Mouse (Mus musculus): ENCODE results near the gene Ptpn6. TPM values are rescaled to one million over a fixed set of nuclear protein-coding genes. Genes with fewer than 3 reads are reported as not detected.
"Not testable (repeated sequence)": the region's sequence is repeated elsewhere in the genome, so short reads cannot be mapped to it uniquely, and the experiment has no call there.

Ptpn6 gene
- polyA plus RNA-seq, 1 experiment from 2014 or later: 12.9 TPM

GRCm38 (mm10) chr6:124688151-124688758 lies 50.3 kb downstream of the Ptpn6 start:
- Histone ChIP-seq H3K9me3 (ENCODE audit: control insufficient read depth, low read length) (no peaks in the 10 kb centered on the region), H3K27ac (ENCODE audit: low read depth, low read length) (no peak overlapping the region), H3K36me3 (ENCODE audit: control insufficient read depth, insufficient read depth, low read length) (no peaks in the 10 kb centered on the region), H3K4me1 (ENCODE audit: control insufficient read depth, insufficient read depth, low read length) (peaks cover 6% of the 10 kb centered on the region; the same call in 1 of the 2 replicates), H3K9ac (ENCODE audit: low read depth, low read length) (no peak overlapping the region), H3K4me3 (ENCODE audit: low read length) (no peak overlapping the region), H3K27me3 (ENCODE audit: control insufficient read depth, insufficient read depth, low read length) (no peaks in the 10 kb centered on the region), H3K4me2 (replicated peaks; ENCODE audit: low read depth, low read length) (no peak overlapping the region)
- no peak for ATAC-seq (ENCODE audit: low FRiP score, low TSS enrichment)
- WGBS: 83% methylated on average over 8 of the region's 8 CpGs

DNA sequence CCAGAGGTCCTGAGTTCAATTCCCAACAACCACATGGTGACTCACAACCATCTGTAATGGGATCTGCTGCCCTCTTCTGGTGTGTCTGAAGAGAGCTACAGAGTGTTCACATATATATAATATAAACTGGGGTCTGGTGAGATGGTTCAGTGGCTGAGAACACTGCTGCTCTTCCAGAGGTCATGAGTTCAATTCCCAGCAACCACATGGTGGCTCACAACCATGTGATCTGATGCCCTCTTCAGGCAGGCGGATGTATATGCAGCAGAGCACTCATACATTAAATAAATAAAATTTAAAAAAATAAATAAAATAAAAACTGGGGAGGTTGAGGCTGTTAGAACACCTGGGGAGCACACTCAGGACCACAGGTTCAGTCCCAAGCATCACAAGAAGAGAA lies 51.9 kb downstream of the Ptpn6 start:
- H3K27ac ChIP-seq (ENCODE audit: low read depth, low read length): not testable (repeated sequence)
- 94% methylated on average over 1 of the region's 1 CpGs for WGBS

GRCm38 (mm10) chr6:124685606-124686386 lies 52.7 kb downstream of the Ptpn6 start:
- Histone ChIP-seq H3K27me3 (ENCODE audit: control insufficient read depth, insufficient read depth, low read length) (no peaks in the 10 kb centered on the region), H3K36me3 (ENCODE audit: control insufficient read depth, insufficient read depth, low read length) (no peaks in the 10 kb centered on the region), H3K27ac (ENCODE audit: low read depth, low read length) (no peak overlapping the region), H3K9me3 (ENCODE audit: control insufficient read depth, low read length) (no peaks in the 10 kb centered on the region), H3K4me3 (ENCODE audit: low read length) (no peak overlapping the region), H3K4me2 (replicated peaks; ENCODE audit: low read depth, low read length) (no peak overlapping the region), H3K9ac (ENCODE audit: low read depth, low read length) (no peak overlapping the region), H3K4me1 (ENCODE audit: control insufficient read depth, insufficient read depth, low read length) (no peaks in the 10 kb centered on the region)
- WGBS: 89% methylated on average over 12 of the region's 12 CpGs
- no peak for ATAC-seq (ENCODE audit: low FRiP score, low TSS enrichment)

More for the DNA sequence above, 51.9 kb downstream of the Ptpn6 start:
- not testable (repeated sequence) for H3K27me3 ChIP-seq (ENCODE audit: control insufficient read depth, insufficient read depth, low read length); H3K36me3 ChIP-seq (ENCODE audit: control insufficient read depth, insufficient read depth, low read length); H3K4me2 ChIP-seq (replicated peaks; ENCODE audit: low read depth, low read length); H3K4me3 ChIP-seq (ENCODE audit: low read length); H3K9me3 ChIP-seq (ENCODE audit: control insufficient read depth, low read length); ATAC-seq (ENCODE audit: low FRiP score, low TSS enrichment); H3K4me1 ChIP-seq (ENCODE audit: control insufficient read depth, insufficient read depth, low read length); H3K9ac ChIP-seq (ENCODE audit: low read depth, low read length)

- peak; percentile 25; the same call in 1 of the 2 replicates for ATAC-seq (ENCODE audit: low FRiP score, low TSS enrichment)
- H3K4me2 ChIP-seq (replicated peaks; ENCODE audit: low read depth, low read length): no peak overlapping the region
- H3K4me3 ChIP-seq (ENCODE audit: low read length): no peak overlapping the region
- H3K27me3 ChIP-seq (ENCODE audit: control insufficient read depth, insufficient read depth, low read length): no peaks in the 10 kb centered on the region
- 72% methylated on average over 14 of the region's 14 CpGs for WGBS
- H3K9me3 ChIP-seq (ENCODE audit: control insufficient read depth, low read length): no peaks in the 10 kb centered on the region
- no peaks in the 10 kb centered on the region for H3K4me1 ChIP-seq (ENCODE audit: control insufficient read depth, insufficient read depth, low read length)
- H3K9ac ChIP-seq (ENCODE audit: low read depth, low read length): no peak overlapping the region
- no peaks in the 10 kb centered on the region for H3K36me3 ChIP-seq (ENCODE audit: control insufficient read depth, insufficient read depth, low read length)
- no peak overlapping the region for H3K27ac ChIP-seq (ENCODE audit: low read depth, low read length)
Observed at GRCm38 (mm10) chr6:124683591-124684417, 54.7 kb downstream of the Ptpn6 start.

DNA sequence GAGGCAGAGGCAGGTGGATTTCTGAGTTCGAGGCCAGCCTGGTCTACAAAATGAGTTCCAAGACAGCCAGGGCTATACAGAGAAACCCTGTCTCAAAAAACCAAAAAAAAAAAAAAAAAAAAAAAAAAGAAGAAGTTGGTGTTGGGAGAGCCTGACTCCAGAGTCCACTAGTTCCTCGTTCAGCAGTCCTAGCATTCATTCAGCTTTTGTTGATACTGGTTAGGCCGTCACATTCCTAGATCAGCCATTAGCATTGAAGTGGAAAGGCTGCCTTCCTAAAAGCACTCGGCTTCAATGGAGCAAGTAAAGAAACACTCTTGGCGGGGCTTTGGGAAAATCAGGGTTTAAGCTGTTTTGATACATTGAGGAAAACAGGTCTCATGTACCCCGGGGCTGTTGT lies 56.2 kb downstream of the Ptpn6 start:
- H3K9me3 ChIP-seq (ENCODE audit: control insufficient read depth, low read length); H3K4me1 ChIP-seq (ENCODE audit: control insufficient read depth, insufficient read depth, low read length); H3K9ac ChIP-seq (ENCODE audit: low read depth, low read length); ATAC-seq (ENCODE audit: low FRiP score, low TSS enrichment); H3K27me3 ChIP-seq (ENCODE audit: control insufficient read depth, insufficient read depth, low read length); H3K27ac ChIP-seq (ENCODE audit: low read depth, low read length); H3K36me3 ChIP-seq (ENCODE audit: control insufficient read depth, insufficient read depth, low read length); H3K4me2 ChIP-seq (replicated peaks; ENCODE audit: low read depth, low read length); H3K4me3 ChIP-seq (ENCODE audit: low read length): not testable (repeated sequence)
- 57% methylated on average over 6 of the region's 6 CpGs for WGBS

- WGBS: 93% methylated on average over 3 of the region's 3 CpGs
- Histone ChIP-seq H3K9ac (ENCODE audit: low read depth, low read length) (no peak overlapping the region), H3K36me3 (ENCODE audit: control insufficient read depth, insufficient read depth, low read length) (no peaks in the 10 kb centered on the region), H3K27me3 (ENCODE audit: control insufficient read depth, insufficient read depth, low read length) (no peaks in the 10 kb centered on the region), H3K9me3 (ENCODE audit: control insufficient read depth, low read length) (no peaks in the 10 kb centered on the region), H3K27ac (ENCODE audit: low read depth, low read length) (no peak overlapping the region), H3K4me1 (ENCODE audit: control insufficient read depth, insufficient read depth, low read length) (no peaks in the 10 kb centered on the region), H3K4me2 (replicated peaks; ENCODE audit: low read depth, low read length) (no peak overlapping the region), H3K4me3 (ENCODE audit: low read length) (no peak overlapping the region)
- no peak for ATAC-seq (ENCODE audit: low FRiP score, low TSS enrichment)
Observed at GRCm38 (mm10) chr6:124679486-124679885, 59.0 kb downstream of the Ptpn6 start.

DNA sequence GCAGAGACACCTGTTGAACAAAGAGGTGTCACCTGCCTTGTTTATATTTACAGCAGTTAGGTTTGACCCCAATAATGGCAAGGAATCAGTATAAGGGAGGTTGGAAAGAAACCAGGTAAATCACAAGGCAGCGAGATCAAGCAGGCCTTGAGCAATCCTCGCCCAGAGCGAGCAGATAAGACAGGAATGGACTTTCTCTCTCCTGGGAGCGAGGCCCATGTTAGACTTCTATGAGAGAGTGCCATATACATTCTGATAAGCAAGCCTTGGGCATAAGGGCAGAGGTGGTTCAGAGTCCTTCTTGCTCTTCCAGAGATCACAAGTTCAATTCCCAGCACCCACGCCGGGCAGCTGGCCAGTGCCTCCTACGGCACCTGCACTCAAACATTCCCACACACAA lies 59.7 kb downstream of the Ptpn6 start:
- Histone ChIP-seq H3K27ac (ENCODE audit: low read depth, low read length) (no peak overlapping the region), H3K4me1 (ENCODE audit: control insufficient read depth, insufficient read depth, low read length) (no peaks in the 10 kb centered on the region), H3K4me2 (replicated peaks; ENCODE audit: low read depth, low read length) (no peak overlapping the region), H3K36me3 (ENCODE audit: control insufficient read depth, insufficient read depth, low read length) (no peaks in the 10 kb centered on the region), H3K9ac (ENCODE audit: low read depth, low read length) (no peak overlapping the region), H3K9me3 (ENCODE audit: control insufficient read depth, low read length) (no peaks in the 10 kb centered on the region), H3K27me3 (ENCODE audit: control insufficient read depth, insufficient read depth, low read length) (no peaks in the 10 kb centered on the region), H3K4me3 (ENCODE audit: low read length) (no peak overlapping the region)
- no peak for ATAC-seq (ENCODE audit: low FRiP score, low TSS enrichment)
- 98% methylated on average over 7 of the region's 7 CpGs for whole genome bisulfite sequencing

- Histone ChIP-seq H3K9me3 (ENCODE audit: control insufficient read depth, low read length) (no peaks in the 10 kb centered on the region), H3K36me3 (ENCODE audit: control insufficient read depth, insufficient read depth, low read length) (no peaks in the 10 kb centered on the region), H3K27me3 (ENCODE audit: control insufficient read depth, insufficient read depth, low read length) (no peaks in the 10 kb centered on the region), H3K4me3 (ENCODE audit: low read length) (no peak overlapping the region), H3K4me2 (replicated peaks; ENCODE audit: low read depth, low read length) (no peak overlapping the region), H3K4me1 (ENCODE audit: control insufficient read depth, insufficient read depth, low read length) (peaks cover 5% of the 10 kb centered on the region; the same call in 1 of the 2 replicates), H3K27ac (ENCODE audit: low read depth, low read length) (no peak overlapping the region), H3K9ac (ENCODE audit: low read depth, low read length) (no peak overlapping the region)
- ATAC-seq (ENCODE audit: low FRiP score, low TSS enrichment): no peak
- WGBS: 92% methylated on average over 6 of the region's 6 CpGs
Observed at GRCm38 (mm10) chr6:124676171-124676570, 62.3 kb downstream of the Ptpn6 start.
